Mouse (Mus musculus) spleen, adult 12 weeks (tissue): ENCODE data around the gene Prss16.
A peak's percentile ranks its signal among the peaks of the same experiment; 100 is the strongest.

ENCODE experiments used
- DNase-seq: peaks from one replicate; pipeline ENCODE4 v3.0.0; 2022; ENCODE audit warnings: low spot score

The Prss16 gene

GRCm38 (mm10) chr13:22007121-22007510, 2.4 kb downstream of the Prss16 start:
- DNase-seq = no peak

DNA sequence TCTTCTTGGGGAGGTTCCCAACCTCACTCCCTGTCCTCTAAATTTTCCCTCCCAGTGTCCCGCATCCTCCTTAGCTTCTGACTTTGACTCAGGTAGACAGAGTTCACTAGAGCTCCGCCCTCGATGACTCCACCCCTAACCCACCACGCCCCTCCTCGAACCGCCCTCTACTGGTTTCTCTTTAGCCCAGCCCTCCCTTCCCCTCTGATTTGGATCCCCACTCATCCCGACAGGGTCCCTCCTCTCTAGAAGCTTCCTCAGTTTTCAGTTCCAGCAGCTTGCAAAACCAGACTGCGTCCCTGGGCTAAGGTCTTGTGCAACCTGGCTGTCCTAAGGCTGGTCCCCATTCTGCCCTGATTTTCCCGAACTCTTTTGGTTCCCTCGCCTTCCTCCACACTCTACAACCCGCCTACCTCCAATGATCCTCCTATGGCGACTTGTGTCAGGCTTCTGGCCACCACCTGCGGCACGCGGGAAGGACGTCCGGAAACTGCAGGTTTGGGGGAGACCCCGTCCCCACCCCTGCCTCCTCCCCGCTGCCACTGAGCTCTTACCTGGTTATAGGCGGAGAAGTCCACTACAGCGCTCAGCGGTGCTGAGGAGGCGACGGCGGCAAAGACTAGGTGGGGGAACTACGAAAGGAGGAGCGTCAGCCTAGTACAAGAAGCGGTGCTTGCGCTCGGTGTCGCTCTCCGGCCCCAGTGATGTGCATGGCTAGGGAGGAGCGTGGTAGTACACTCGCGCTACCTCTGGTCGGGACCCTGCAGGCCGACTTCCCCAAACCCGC, 3.0 kb downstream of the Prss16 start:
- DNase-seq = peak; percentile 50

DNA sequence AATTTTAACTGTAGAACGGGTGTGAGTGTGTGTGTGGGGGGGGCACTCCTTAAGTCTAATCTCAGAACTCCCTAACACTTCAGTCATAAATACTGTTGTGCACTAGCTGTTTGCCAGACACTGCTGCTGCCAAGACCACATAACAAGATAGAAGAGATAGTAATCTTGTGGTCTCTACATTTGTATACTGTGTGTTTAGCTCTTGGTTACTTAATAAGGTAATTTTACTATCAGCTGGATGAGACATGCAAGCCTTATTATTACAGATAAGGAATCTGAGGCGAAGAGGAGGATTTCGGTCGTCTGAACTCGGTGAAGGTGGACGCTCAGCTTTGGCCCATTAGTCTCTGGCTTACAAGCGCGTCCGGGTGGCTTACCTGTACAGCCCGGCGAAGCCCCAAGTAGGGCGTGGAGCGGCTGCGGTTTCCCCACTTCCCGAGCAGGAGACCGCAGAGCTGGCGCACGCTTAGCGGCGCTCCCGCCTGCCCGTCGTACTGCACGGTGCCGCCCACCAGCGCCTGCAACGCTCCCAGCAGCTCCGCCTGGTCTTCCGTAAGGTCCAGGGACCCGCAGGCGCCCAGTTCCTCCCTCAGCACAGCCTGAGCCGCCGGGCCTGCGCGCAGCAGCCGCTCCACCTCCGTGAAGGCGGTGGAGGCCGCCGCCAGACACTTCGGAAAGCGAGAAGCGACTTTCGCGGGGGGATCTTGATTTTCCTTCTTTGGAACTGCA, 3.8 kb downstream of the Prss16 start:
- DNase-seq = no peak

DNA sequence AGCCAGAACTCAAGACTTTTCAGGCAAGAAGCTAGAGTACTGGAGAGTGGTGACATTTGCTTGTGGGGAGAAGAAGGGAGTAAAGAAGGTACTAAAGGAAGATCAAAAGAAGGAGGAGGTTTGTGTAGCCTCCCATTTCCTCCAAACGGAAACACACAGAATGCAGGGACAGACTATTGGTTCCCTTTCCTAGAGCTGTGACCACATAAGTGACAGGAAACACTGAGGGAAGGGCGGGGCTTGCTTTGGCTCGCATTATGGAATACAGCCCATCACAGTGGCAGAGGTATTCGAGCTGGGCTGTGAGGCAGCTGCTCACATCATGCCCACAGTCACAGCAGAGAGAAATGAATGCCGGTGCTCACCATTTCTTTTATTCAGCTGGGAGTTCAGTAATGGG, 7.7 kb downstream of the Prss16 start:
- DNase-seq = no peak

DNA sequence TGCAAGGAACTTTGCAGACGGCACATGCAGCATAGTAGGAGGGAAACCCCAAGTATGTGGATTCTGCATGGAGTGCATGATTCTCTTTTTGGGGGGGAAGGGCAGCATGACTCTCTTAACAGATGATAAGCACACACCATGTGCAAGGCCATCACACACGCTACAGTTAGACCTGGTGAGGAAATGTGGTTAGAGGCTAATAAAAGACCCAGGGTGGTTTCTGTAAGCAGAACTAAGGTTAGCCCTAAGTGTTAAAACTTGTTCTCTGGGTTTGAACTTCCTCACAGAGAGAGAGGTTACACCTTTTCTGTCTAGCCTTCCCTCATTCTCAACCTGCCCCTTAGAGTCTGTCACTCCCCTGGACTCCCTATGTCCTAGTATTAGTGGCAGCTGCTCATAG, 8.2 kb downstream of the Prss16 start:
- no peak for DNase-seq

- no peak for DNase-seq
Observed at GRCm38 (mm10) chr13:21999147-21999546, 10.4 kb downstream of the Prss16 start.

DNA sequence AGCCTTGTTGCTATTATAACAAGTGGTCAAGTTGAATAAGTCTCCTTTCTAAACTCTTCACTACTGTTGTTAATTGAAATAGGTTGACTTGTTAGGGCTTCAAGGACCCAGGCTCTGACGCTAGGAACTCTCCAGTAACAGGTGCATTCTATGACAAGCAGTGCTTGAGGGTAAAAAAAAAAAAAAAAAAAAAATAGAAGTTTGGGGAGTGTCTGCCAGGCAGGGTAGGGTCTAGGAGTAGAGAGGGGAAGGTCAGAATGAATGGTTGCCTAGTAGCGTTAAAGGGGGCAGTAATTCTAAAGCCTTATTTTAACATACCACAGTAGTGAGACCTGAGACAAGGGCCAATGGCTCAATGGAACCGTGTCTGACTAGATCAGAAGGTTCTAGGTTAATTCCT, 11.1 kb downstream of the Prss16 start:
- no peak for DNase-seq

DNA sequence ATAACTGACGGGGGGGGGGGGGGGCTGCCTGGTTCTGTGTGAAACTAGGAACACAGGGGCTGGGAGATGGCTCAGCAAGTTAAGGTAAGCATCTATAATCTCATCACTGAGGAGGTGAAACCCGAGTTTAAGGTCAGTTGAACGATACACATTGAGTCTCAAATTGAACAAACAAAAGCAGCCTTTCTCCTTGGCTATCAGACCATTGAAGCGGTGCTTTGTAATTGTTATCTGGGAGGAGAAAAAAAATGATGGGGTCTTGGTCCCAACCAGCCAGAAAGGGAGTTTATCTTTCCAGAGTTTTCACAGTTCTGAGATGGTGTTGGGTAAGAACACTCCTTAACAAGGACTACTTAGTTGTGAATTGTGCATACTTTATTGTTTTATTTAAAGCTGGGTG, 11.7 kb downstream of the Prss16 start:
- no peak for DNase-seq

DNA sequence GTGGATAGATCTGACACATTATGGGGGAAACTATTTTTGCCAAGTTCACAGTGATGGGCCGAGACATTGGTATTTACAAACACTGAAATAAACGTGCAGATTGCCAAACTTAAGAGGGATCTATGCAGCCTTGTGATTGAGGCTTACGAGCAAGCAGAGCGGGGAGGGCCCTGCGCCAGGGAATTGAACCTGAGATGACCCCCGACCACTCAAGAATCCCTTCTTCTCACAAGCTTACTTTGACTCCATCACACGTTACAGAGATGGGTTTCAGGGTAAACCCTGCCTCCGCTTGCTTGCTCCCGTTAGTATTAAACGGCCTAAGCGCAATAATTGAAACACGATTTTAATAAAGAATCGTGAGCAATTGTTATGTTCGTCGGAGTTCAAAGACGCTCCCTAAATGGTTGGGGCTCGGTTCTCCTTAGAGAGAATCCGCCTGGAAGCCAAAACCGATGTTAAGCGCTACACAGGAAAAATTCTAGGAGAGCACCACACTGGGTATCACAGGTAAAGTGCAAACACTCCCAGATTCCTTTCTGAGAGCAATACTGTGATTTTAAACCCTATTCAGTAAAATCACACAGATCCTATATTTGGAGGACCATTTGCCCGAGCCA, 12.2 kb downstream of the Prss16 start:
- DNase-seq = no peak

GRCm38 (mm10) chr13:21996840-21997185, 12.7 kb downstream of the Prss16 start:
- DNase-seq = no peak

GRCm38 (mm10) chr13:21996101-21996839, 13.3 kb downstream of the Prss16 start:
- no peak for DNase-seq

DNA sequence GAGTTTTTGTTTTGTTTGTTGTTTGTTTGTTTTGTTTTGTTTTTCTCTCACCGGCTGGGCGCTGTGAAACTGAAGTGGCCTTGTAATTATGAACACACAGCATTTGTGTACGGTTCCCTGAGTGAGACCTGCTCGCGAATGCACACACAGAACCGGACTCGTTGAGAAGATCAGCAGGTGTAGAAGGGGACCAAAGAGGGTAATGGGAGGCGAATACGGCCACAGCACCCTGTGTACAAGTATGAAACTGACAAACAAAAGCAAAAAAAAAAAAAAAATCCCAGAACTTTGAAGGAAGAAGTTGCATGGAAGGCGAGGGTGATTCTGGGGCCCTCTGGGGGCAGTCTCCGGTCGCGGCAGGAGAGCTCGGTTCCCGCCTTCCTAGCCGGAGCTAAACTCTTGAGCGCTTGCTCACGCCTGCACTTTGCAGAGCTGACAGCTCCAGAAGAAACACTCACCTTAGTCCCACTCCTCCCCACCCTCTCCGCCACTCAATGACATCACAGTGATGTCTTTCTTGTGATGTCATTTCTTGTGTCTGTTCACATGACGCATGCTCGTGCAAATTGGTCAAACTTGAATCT, 14.1 kb downstream of the Prss16 start:
- DNase-seq = no peak

DNA sequence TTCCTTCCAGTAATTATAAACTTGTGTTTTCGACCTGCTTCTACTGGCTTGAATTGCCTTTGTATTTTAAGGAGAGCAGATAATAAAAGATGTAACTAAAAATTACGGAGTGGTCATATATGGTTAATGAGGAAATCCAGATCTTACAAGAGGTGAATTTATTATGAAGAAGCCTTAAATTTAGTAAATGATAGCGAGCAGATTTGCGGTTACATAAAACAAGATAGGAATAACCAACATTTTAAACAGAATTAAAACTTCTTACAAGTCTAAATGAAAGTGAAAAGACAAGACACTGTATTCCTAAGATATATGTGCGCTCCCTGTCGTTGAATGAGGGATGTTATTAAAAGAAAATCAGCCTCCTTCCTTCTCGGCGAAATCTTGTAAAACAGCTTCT, 14.6 kb downstream of the Prss16 start:
- no peak for DNase-seq

DNA sequence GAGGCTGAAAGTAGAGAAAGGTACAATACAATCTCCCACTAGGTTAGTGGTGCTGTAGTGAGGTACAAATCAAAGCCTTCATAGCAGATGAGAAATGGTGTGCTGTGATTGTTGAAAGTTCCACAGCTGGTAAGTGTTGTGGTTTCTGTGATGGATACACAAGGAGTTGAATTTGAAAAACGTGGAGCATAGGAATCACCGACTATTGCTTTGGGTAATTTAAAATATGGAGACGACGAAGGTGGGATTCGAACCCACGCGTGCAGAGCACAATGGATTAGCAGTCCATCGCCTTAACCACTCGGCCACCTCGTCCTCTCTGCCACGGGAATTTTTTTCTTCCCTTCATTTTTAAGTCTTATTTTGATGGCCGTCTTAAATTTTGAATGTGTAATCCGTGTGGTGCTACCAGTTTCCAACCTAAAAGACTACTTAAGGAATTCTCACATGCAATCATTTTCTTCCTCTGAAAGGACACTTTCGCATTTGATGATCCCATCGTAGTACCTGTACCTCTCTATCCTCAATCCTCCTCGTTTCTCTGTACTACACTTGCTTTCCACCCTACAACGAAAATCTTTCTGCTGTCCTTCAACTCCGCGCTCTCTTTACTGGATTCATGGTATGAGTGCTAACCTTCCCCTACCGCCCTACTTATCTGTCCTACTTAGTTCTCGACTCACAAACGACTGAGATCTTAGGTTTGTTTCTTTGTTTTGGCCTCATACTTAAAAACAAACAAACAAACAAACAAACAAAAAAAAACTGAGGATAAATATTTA, 15.4 kb downstream of the Prss16 start:
- DNase-seq = no peak

DNA sequence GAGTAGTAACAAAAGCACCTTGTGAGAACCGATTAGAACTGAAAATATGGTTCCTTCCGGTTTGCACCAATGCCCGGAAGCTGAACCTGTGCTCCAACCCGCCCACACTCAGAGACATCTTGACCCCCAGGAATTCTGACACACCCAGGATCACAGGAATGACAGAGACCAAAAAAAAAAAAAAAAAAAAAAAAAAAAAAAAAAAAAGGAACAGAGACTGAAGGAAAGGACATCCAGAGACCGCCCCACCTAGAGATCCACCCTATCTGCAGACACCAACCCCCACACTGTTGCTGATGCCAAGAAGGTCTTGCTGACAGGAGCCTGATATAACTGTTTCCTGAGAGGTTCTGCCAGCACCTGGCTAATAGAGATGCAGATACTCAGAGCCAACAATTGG, 17.0 kb downstream of the Prss16 start:
- no peak for DNase-seq

GRCm38 (mm10) chr13:21984486-21984885, 25.1 kb downstream of the Prss16 start:
- no peak for DNase-seq

GRCm38 (mm10) chr13:21981803-21982193, 27.7 kb downstream of the Prss16 start:
- DNase-seq = no peak

GRCm38 (mm10) chr13:21980981-21981802, 28.4 kb downstream of the Prss16 start, which contains the start of gene Pom121l2:
Gene Pom121l2 (plus strand): TSS chr13:21981194.
- no peak for DNase-seq

GRCm38 (mm10) chr13:21974726-21975473, 34.6 kb downstream of the Prss16 start:
- peak; percentile 77 for DNase-seq
